Mouse (Mus musculus): Measurements from ENCODE around the gene Mki67.

Mki67 gene

DNA sequence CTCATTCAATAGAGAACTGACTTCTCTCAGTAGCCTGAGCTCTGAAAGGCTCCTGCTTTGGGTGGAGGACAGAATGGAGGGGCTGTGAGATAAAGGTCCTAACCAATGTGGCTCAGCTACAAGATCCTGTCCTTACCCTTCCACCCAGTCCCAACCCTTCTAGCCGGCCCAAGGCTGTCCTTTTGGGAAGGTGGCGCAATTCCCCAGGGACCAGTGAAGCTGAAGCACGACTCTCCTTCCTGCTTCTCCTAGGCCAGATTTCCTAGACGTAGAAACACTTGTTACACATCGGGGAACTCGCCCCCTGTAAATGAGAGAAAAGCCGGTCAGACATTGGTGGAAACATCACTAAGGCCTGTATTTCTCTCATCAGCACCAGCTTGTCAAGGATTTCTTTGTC is 52.0 kb downstream of the Mki67 start:
- no peak for DNase-seq

DNA sequence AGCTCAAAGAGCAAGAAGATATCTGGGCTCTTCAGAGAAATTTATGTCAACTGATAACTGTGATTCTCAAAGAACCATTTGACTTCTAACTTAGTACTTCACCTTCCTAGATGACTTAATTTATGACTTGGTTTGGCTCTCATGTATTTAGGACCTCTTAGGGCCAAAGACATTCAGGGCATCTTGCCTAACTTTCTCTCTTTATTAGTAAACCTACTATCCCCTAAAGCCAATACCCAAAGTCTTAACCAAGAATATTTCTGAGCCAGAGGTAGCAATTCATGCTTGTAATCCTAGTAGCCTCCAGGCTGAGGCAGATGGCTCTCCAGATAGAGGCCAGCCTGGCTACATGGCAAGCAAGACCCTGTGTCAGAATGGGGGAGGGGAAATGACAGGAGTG is 55.8 kb downstream of the Mki67 start:
- no peak for DNase-seq

DNA sequence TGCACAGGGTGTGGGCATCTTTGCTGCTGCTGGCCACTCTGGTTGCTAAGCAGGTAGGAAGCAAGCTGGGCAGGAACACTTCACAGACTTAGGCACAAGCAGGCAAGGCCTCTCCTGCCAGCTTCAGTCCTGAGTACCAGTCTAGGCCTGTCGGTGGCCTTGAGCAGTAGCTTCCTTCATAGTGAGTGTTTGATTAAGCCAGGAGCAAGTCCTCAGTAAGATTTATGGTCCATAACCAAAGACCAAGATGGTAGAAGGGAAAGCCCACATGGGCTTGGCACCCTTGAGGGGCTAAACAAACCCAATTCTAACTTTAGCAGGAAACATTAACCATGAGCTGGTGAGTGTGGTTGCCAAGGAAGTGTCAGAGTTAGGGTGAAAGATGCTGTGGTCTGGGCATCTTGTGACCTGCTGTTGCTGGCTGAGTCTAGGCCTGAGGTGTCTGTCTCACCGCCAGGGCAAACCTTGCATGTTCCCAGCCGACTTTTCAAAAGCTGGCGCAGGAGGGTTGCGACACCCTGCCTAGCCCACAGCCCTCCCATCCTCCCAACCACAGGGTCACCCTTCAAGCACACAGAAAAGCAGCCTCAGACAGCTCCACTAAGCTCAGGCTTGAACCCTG is 56.7 kb downstream of the Mki67 start:
- DNase-seq = no peak

DNA sequence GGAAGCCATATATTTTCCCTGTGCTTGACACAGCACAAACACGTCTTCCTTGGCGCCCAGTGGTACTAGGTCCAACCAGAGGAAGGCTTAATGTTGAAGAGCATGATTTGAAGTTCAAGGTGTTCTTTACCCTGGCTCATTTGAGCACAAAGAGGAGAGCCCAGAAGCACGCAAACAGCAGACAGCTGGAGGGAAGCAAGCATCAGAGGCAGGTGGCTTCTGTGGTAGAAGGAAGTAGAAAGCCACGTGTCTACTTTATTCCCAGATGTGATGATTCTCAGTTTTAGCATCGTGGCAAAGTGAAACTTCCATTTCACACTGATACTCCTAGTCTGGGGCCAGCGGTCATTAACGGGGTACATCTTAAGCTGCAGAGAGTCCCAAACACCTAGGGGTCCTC is 58.0 kb downstream of the Mki67 start:
- DNase-seq = no peak

DNA sequence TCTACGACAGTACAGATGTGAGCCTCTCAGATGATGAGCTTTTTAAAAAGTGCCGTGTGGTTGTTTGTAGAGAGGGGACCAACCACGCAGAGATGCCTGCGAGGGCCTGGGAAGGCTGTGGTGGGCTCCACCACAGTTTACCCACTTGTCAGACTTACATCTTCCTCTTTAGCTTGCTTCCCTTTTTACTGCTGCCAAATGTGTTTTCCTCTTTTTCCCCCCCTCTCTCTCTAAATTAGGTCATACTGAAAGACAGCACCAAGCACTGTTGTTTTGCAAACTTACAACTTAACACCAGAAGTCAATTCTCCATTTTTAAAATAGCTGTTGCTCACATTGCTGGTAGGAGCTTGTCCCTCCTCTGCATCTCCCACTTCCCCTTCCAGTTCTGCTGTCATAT is 61.0 kb downstream of the Mki67 start:
- DNase-seq = no peak

DNA sequence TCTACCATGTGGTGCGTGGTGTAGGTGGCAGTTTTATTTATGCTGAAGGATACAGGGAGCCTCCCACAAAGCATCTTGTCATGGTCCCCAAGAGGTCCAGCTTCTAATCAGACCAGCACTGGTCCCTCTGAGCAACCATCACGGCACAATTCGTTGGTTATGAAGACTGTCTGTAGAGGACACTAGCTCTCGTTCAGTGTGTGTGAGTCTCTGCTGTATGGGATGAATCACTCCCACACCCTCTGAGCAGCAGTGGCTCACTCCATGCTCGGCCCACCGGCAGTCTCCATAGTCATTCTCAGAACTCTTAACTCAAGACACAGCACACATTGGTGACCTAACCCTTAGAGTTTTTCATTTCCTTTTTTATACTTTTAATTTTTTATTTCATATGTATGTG is 61.9 kb downstream of the Mki67 start:
- no peak for DNase-seq

DNA sequence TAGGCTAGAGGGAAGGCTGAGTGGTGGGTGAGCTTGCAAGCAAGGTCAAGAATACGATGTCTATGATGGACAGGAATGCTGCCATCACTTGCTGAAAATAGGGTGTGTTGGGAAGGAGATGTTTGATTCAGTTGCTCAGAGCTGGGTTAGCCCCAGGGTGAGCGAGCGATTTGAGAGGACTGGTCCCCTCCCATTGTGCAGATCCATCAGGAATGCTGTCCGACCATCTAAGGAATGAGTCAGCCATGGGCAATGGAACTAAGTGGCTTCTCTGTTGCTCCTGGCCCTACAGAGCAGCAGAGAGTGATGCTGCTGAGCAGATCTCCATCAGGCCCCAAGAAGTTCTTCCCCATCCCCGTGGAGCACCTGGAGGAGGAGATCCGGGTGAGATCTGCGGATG is 62.6 kb downstream of the Mki67 start:
- no peak for DNase-seq

DNA sequence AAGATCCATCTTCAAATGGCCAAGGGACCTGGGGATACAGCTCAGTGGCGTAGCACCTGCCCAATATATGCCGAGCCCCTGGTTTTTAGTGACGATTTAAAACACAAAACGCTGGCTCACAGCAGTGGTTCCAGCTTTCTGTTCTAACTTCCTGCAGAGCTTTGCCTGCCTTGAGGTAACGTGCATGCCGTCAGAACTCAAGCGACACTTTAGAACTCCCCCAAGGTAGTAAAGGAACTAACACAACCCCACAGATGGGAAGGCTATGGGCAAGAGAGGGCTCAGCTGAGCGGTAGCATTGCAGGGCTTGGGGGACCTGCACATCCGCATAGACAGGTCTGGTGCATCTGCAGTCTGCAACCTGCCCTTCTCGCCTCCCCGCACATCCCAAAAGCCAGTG is 63.4 kb downstream of the Mki67 start:
- no peak for DNase-seq

DNA sequence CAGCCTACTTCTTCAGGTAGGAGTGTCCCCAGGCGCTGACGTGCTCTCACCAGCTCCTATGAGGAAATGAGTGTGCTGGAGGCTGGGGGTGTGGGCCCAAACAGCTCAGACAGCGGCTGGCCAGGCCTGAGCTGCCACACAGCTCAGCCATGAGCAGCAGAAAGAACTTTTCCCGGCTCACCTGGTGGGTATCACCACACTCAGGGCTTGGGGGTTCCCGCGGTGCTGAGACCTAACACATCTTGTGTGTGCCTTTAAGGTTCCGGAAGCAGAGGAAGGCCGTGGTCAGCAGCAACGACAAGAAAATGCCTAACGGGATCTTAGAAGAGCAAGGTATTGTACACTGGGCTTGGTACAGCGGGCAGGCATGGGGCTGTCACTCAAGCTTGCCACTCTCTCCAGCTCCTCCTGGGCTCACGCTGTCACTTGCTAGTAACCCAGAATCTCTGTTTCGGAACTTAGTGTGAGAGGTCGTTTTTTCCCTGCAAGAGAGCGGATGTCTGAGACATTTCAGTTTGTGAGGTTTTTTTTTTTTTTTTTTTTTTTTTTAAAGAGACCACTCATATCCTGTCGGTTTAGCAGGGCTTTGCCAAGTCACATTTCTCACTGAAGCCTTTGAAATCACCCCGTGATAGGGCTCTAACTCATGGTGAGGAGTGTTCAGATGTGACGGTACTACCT is 64.2 kb downstream of the Mki67 start:
- peak; percentile 29 for DNase-seq

DNA sequence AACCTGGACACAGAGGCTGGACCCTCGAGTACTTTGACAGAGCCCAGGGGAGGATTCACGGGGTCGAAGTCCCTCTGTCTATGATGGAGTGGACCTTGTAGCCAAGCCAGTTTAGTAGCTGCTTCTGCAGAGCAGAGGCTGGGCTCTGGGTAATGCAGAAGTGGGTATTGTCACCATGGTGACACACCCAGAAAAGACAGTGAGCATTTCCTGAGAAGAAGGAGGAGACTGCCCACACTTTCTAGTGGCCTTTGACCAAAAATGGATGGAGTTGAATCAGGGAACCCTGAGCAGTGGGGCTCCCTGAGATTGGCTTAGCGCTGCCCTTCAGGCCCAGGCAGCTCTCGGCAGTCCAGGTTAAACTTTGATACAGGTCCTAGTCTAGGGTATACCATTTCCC is 66.1 kb downstream of the Mki67 start:
- no peak for DNase-seq

DNA sequence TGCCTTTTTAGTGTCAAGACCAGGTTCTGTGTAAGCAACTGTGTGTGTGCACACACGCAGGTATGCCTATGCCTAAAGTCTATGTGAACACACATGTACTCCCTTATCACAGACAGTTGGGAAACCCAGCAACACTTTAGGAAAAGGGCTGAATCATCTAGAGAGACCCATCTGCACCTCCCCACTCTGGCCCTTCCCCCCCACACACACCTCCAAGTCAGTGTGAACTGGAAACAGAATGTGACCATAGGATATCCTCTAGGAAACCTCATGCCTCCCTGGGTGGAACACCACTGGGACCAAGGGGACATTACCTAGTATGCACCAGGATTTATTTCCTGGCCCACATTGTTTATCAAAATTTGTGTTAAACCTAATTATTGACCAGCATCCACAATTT is 66.9 kb downstream of the Mki67 start:
- no peak for DNase-seq

DNA sequence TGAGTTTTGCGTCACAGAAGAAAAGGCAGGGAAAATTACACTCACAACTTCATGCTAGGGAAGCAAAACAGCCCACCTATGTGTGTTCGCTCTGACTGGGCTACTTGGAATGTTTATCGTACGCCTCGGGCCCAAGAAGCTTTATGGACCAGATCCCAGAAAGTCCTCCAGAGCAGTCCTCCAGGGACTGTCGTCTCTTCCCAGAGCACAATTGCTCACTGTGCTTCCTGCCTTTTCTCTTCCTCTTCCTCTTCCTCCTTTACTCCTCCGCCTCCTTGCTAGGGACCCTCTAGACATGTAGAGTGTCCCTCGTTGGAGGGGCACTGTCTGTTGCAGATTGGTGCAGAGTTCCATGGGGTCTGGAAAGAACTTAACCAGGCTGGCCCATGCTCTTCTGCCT is 67.3 kb downstream of the Mki67 start:
- no peak for DNase-seq

DNA sequence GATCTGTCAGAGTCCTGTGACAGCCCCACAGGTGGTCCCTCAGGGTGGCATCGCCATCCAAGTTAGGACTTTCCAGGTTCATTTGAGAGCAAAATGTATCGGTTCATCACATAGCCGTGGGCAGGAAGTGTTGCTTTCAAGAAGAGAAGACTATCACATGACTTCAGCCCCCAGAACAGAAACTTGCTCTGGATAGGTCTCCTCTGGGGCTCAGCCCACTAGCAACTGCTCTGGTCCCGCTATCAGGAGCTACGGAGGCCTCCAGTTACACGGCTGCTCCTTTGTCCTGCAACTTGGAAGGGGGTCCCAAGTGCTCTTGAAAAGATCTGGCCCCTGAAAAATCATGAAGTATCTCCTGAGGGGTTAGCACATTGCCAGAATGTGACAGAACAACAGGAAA is 69.2 kb downstream of the Mki67 start:
- no peak for DNase-seq

DNA sequence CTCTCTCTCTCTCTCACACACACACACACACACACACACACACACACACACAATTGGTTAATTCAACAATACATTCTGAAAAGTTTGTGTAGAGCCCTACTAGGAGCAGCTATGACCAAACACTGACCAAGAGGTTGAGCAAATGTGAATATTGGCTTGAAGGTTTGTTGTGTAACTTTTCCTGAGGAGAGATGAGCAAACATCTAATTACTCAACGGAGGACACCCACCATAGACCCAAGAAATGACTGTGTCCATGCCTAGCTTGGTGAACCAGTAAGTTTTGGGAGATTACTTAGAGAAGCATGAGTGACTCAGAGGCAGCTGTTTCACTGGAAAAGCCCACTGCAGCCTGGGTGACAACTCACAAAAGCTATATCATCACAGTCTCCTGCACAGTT is 71.7 kb downstream of the Mki67 start:
- DNase-seq = no peak

DNA sequence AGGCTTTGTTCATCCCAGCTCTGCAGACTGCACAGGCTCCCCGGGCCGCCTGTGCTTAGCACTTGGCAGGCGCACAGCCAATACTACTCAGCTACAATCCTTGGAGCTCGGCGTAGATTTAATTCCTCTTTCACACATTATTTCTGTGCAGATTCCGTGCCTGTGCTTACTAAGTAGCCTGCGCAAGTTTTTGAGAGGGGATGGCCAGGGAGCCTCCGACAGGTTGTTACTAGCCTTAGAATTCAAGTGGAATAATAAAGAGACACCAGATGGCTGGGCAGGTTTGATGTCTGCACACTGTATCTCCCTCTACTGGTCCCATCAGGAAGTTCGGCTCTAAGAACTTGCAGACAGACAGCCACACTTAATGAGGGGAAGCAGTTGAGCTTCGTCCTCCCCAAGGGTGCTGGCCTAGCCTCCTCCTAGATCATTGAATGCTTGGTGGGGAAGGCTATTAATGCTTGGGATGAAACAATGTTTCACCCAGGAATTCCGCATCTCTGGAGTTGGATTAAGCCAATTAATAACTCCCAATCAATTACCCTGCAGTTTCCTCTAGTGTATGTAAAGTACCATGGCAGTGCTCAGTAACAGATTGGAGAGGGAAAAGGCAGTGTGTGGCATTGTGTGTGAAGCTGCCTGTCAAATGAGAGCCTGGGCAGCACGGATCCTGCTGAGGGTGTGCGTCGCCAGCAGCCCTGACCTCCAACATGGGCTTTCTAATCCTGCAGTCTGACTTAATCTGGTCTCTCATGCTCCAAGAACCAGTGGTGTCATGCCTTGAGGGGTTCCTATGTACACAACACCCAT is 74.3 kb downstream of the Mki67 start:
- peak; percentile 53 for DNase-seq
